Mouse (Mus musculus) small intestine, adult 2 months (tissue): ENCODE data around the gene Tmem91.

Source experiments
- CTCF ChIP-seq: fragments of 200-500 bp; IDR thresholded peaks from 2 replicates; pipeline ENCODE4 v1.5.1; 2012; ENCODE audit warnings: low read depth, mild to moderate bottlenecking, control low read depth, inconsistent platforms, low read length, moderate library complexity, mixed read lengths; ENCODE audit not compliant: insufficient replicate concordance, insufficient read length; ENCODE audit errors: extremely low read depth
- POLR2A ChIP-seq: fragments of 200-500 bp; IDR thresholded peaks from 2 replicates; pipeline ENCODE4 v1.6.1; 2012; ENCODE audit warnings: low read depth, mild to moderate bottlenecking, control low read depth, inconsistent platforms, low read length, moderate library complexity

GRCm38 (mm10) chr7:25679971-25680370 lies 5.0 kb upstream of the Tmem91 start:
- TF ChIP-seq POLR2A (no peak), CTCF (no peak)
